Mouse (Mus musculus) cerebellum, adult 9-11 months (tissue): ENCODE data around the gene Hmga1b.
A peak's percentile ranks its signal among the peaks of the same experiment; 100 is the strongest.
"Not testable (repeated sequence)": the region's sequence is repeated elsewhere in the genome, so short reads cannot be mapped to it uniquely, and the experiment has no call there.

Source experiments
- DNase-seq: peaks from one replicate; pipeline ENCODE4 v3.0.0; 2022

The Hmga1b gene

DNA sequence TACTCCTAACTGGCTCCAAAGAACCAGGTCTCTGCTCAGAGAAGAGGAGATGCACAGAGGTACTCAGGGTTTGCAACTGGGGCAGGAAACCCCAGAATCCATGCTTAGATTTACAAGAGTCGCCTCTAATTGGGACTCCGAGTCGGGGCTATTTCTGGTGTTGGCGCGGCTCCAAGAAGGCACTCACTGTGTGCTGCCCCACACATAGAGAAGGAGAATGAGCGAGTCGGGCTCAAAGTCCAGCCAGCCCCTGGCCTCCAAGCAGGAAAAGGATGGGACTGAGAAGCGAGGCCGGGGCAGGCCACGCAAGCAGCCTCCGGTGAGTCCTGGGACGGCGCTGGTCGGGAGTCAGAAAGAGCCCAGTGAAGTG, at the start of gene Hmga1b:
Hmga1b (plus strand) TSS at position 123 of the 370 bp plus-strand sequence.
- DNase-seq, result not testable (repeated sequence)

DNA sequence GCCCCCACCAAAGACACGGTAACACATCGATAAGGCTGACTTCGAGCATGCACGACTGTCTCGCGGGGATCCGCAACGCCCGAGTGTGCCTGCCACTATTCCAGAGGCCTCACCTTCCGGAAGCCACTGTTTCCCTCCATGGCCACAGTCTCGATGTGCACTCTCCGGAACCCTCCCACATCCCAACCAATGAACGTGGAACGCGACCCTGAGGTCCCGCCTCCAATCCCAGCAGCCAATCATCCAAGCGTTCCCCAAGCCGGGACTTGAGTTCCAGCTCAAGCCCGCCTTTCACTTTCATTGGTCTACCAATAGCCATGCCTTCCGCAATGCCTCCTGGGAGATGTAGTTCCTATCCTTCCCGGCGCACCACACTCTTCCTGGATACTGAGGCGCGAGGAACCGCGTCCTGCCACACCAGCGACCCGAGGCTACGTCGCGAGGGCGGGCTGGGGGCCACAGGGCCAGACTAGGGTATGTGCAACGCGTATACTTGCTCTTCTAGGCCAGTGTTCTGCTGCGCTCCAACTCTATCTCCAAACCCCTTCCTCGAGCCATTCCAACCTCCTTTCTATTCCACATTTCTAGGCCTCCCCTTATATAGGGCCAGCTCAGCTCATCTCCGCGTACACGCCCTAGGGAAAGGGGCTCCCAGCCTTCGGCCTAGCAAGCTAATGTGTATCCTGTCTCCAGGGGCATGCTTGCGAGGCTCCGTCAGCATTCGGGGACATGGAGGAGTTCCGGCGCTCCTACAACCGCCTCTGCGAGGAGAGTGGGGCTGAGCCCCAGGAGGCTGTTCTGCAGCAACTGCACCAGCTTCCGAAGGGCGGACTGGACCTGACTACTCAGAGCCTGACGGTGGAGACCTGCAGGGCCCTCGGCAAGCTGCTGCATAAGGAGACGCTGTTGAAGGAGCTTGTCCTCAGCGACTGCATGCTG, 48.7 kb upstream of the Hmga1b start, which contains the start of the genes Cenpx and Lrrc45:
Cenpx (minus strand) TSS at position 159 of the 939 bp plus-strand sequence.
Lrrc45 (plus strand) TSS at position 346 of the 939 bp plus-strand sequence.
- peak; percentile 98 for DNase-seq

DNA sequence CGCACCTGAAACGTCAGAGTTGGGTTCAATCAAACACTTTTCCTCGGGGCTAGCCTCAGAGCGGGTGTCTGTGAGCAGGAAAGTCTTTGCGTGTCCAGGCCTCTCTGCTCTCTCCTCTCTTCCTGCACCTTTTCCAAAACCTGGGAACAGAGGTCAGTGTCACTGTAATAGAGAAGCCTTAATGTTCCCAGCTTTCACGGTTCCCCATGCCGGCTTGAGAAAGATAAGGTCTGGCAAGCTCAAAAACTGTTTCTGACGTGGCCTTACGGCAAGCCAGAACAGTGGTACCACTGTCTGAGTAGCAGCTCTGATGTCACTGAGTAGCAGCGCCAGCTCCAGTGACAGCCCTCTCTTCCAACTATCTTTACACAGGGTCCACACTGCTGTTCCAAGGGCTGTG, 48.0 kb upstream of the Hmga1b start:
- peak; percentile 57 for DNase-seq

DNA sequence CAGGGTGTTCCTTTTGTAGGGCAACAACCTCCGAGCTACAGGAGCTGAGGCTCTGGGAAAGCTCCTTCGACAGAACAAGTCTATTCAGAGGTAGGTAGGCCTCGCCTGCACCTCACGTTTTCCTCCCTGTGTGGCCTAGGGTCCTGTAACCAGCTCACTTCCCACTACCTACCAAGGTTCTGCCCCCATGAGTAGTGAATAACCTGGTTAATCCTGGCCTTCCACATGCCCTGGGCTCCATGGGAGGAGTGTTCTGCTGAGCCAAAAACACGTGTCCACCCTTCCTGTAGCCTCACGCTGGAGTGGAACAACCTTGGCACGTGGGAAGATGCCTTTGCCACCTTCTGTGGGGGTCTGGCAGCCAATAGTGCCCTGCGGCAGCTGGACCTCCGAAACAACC, 47.5 kb upstream of the Hmga1b start:
- peak; percentile 51 for DNase-seq

DNA sequence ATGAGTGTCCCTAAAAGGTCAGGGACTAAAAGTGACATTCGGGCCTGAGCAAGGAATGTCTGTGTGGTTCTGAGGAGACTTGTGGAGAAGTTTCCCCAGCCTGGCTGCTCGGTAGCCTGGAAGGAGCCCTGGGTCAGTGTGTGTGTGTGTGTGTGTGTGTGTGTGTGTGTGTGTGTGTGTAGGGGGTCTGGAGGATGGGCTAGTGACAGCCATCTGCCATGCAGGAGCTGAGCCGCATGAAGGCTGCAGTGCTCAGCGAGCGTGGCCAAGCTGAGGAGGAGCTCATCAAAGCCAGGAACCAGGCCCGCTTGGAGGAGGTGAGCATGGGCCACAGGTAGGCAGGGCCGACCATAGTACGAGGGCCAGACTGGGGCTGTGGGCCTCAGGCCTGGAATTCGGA, 43.4 kb upstream of the Hmga1b start:
- DNase-seq, result peak; percentile 24

DNA sequence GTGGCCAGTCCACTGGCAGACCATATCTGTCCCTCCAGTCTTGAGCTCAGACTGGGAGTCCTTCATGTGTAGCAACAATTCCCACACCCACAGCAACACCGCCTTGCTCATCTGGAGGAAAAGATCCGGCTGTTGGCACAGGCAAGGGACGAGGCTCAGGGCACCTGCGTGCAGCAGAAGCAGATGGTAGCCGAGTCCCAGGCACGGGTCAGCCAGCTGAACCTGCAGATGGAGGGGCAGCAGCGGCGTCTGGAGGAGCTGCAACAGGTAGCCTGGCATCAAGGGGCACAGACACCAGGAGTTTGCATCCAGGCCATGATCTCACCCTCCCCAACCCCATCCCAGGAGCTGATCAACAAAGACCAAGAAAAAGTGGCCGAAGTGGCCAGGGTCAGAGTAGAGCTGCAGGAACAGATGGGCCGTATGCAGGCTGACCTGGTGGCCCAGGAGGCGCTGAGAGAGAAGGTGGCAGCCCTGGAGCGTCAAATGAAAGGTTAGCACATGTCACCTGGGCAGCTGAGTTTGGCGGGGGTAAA, 42.7 kb upstream of the Hmga1b start:
- peak; percentile 57 for DNase-seq

DNA sequence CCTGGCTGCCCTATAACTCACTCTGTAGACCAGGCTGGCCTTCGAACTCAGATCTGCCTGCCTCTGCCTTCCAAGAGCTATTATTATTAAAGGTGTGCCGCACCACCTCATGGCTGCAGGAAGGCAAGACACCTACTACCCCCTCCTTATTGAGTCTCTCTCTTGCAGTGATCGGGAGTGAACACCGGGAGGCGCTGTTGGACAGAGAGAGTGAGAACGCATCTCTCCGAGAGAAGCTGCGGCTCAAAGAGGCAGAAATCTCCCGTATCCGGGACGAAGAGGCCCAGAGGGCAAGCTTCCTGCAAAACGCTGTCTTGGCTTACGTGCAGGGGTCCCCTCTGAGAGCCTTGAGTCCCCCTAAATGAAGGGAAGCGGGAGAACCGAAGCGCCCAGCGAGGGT, 42.1 kb upstream of the Hmga1b start:
- DNase-seq, result peak; percentile 91

DNA sequence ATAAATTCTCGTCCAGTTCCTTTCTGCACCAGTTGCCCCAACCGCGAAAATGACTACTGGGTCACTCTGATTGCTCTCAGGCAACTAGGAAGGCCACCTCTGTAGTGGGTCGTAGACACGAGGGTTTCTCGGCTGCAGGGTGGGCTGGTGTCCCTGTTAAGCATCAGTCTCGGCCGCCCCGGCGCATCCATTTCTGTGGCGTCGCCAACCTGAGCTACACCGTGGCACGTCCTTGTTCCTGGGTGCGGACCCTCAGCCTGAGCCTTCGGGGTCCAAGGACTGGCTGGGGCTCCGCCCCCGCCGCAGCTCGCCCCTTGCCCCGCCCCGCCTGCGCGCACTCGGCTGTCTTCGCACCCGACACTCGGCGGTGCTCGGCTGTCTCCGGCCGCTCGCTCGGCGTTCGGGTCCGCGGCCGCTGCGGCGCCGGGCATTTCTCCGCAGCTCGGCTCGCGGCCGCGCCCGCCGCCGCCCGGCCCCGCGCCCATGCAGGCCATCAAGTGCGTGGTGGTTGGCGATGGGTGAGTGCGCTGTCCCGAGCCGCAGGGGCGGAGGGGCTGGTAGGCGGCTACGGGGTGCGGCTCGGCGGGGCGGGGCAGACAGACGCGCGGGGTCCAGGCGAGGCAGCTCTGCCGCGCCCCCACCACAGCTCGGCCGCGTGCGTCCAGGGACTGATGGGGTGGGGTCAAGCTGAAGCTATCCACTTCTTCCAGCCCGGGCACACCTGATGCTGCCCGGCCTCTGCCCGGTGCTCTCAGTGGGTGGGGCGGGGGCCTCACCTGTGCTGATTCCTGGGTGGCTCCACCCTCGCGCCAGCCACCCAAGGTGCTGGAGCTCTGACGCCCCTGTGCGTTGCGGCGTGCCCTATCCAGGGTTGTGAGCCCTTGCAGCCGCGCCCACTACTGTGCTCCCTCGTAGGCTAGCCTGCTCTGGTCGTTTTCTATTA, 41.2 kb upstream of the Hmga1b start, which contains the start of gene Rac3:
Rac3 (plus strand) TSS at position 347 of the 943 bp plus-strand sequence.
- peak; percentile 79 for DNase-seq

DNA sequence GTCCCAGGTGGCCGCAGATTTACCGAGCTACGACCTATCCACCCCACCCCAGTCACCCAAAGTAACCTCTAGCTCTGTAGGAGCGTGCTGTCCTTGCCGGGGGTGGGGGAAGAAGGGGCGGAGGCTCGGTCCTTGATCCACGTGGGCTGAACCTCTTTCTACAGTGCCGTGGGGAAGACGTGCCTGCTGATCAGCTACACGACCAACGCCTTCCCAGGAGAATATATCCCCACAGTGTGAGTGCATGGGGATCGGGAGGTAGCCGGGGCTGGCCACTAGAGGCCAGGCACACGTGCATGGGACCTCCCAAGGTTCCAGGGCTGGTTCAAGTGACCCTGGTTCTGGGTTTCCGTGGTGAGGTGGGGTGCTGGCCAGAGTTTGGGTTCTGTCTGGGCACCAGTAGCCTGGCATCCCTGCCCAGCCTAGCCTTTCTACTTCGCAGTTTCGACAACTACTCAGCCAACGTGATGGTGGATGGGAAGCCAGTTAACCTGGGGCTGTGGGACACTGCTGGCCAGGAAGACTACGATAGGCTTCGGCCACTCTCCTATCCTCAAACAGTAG, 40.4 kb upstream of the Hmga1b start:
- DNase-seq, result no peak

DNA sequence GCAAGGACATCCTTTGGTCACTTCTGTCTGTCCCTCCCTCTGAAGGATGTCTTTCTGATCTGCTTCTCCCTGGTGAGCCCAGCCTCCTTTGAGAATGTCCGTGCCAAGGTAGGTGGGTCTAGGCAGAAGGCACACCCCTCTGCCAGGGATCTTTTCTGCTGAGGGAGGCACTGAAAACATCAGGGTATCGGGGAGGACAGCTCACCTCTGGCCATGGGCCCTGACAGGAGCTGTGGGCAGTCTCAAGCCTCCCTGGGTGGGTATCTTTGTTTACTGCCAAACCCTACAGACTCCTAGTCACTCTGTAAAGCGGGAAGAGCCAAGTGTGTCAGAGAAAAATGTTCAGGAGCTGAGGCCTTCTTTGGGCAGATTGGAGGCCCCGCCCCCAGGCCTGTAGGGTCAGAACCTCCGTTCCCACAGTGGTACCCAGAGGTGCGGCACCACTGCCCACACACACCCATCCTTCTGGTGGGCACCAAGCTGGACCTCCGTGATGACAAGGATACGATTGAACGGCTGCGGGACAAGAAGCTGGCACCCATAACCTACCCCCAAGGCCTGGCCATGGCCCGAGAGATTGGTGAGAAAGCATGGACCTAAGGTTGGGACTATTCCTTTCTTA, 39.7 kb upstream of the Hmga1b start:
- peak; percentile 49 for DNase-seq

DNA sequence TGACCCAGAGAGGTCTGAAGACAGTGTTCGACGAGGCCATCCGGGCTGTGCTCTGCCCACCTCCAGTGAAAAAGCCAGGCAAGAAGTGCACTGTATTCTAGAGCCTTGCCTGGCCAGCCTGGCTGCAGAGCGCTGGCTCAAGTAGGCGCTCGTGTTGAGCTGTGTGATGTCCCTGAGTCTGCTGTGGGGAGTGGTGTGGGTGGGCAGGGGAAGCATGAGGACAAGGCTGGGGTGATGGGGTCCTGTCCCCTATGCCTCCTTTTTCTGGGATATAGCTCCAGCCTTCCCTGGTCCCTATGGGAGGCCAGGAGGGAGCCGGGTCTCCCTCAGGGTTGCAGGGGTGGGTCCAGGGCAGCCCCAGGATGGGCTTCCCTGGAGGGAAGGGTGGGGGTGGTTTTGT, 39.1 kb upstream of the Hmga1b start:
- DNase-seq, result no peak

DNA sequence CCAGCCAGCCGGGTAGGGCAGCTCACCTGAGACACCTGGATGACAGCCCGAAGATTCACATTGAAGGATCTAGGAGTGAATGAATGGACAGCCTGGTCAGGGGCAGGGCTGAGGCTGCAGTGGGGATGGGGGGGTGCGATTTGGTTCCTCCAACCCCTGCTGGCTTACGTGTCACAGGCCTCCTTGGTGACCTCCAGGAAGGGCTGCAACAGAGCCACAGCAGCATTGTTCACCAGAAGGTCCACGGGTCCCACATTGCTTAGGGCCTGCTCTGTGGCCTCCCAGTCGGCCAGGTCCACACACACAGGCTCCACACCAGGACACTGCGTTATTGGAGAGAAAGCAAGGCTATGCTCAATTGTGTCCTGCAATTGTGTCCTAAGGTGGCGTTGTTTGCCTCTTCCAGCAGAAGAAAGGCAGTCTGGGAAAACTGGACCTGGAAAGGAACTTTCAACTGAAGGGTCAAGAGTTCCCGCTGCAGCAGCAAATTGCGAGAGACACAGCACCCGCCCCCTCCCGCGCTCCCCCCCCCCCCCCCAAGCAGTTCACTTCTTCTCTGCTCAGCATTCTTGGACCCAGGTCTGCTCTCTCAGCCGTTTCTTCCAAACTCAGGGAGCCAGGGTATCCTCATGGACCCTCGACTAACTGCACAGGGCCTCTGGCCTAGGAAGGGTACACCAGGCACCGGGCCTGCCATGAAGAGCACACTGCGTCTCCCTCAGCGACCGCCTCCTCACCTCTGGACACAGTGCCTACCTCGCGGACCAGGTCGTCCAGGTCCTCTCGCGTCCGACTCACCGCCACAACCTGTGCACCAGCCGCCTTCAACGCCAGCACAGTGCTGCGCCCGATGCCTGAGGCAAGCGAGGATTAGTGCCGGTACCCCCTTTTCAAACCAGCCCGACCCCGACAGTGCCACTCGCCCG, 36.1 kb upstream of the Hmga1b start:
- peak; percentile 22 for DNase-seq

DNA sequence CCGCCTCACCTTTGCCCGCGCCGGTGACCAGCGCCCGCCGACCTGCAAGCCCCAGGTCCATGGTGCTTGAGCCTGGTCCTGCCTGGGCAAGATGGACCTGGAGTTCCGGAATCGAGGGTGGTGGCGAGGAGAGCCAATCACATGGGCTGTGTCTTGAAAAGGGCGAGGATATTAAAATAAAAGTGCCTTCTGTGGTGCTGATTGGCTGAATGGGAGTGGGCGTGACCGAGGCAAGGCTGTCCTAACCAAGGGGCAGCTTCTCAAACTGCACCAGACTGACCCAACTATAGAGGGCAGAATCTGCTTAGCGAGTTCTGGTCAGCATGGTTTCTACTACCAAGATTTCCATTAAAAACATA, 35.4 kb upstream of the Hmga1b start, which contains the start of gene Dcxr:
Dcxr (minus strand) TSS at position 113 of the 359 bp plus-strand sequence.
- peak; percentile 88 for DNase-seq

DNA sequence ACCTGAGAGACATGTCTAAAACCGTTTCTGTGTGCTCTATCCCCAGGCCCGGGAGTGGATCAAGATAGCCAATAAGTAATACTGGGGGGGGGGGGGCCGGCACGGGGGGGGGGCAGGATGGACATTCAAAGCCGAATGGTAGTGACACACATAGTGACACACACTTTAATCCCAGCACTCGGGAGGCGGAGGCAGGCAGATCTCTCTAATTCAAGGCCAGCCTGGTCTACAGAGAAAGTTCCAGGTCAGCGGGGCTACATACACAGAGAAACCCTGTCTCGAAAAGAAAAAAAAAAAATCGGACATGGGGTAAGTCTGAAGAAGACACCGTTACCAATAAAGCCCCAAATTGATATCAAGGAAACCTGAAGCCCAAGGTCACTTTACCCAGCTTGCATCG, 35.0 kb upstream of the Hmga1b start:
- DNase-seq, result peak; percentile 11

DNA sequence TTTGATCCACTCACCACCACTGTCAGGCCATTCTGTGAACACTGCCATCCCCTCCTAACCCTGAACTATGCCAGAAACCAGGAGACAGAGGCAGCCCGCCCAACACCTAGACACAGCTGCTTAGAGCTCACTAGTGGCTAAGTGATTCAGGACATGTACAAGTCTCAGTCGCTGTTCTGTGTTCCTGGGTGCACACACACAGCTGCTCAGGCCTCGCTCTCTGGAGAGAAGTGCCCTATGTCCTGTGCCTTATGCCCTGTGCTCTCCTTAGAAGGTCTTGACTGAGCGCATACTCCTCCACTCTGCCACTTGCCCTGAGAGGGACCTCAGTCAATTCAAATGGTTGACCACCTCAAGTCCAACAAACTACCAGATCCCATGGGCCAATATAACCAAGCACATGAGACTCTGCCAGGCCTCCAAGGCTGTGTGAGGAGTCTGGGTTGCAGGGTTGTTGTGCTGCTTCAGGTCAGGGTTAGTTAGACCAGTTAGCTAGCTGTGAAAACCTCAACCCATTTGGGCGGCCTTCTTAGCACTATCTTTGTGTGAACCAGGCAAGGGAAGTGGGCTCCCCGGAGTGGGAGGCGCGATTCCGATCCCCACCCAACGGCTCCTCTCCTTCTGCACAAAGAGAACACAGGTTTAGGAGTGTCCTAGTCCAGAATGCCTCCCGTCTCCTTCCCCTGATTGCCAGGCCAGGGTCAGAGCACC, 33.9 kb upstream of the Hmga1b start:
- DNase-seq, result peak; percentile 9

DNA sequence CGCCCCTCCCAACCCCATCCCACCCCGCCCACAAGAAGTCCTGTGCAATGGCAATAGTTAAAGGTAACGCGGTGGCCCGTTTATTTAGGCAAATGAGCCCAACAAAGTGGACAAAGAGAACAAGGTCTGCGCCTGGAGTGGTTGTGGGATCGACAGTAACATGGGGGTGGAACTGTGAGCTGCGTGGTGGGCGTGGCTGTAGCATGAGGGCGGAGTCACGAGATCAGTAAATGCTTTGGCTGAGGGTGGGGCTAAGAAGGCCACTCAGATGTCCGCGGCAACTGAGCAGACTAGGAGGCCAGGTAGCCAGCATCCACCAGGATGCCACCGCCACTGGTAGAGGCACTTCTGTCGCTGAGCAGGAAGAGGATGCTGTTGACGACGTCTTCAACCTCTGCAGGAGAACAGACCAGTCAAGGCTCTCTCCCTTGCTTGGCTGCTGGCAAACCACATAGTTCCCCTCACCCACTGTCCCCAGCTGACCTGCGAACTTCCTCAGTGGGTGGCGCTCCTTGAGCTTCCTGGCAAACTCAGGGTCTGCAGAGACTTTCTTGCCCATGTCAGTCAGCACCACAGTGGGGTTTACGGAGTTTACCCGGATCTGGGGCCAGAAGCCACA, 33.1 kb upstream of the Hmga1b start:
- DNase-seq, result peak; percentile 30

DNA sequence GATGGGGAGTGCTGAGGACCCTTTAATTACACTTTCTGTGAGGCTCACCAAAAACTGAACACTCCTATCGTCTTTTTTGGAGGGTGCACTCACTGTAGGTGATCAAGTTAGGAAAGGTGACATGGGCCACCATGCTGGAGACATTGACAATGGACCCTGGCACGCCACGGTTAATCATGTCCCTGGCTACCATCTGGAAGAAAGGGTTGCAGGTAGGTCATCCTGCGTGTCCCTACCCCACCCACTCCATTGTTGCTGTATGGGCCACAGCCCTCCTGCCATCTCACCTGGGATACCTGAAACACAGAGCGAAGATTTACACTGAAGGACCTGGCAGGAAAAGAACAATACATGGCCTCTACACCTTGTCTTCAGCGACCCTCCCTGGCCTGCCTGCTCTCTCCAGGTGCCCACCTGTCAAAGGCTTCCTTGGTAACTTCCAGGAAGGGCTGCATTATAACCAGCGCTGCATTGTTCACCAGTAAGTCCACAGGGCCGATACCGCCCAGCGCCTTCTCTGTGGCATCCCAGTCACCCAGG, 32.2 kb upstream of the Hmga1b start:
- DNase-seq, result no peak

DNA sequence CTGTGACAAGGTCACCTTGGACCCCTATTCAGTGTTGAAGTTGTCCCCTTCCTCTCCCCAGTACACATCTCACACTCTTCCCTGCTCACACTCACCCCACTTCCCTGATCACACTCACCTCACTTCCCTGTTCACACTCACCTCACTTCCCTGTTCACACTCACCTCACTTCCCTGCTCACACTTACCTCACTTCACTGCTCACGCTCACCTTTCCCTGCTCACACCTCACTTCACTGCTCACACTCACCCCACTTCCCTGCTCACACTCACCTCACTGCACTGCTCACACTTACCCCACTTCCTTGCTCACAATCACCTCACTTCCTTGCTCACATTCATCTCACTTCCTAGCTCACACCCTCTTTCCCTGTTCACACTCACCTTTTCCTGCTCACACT, 31.2 kb upstream of the Hmga1b start:
- DNase-seq, result no peak

DNA sequence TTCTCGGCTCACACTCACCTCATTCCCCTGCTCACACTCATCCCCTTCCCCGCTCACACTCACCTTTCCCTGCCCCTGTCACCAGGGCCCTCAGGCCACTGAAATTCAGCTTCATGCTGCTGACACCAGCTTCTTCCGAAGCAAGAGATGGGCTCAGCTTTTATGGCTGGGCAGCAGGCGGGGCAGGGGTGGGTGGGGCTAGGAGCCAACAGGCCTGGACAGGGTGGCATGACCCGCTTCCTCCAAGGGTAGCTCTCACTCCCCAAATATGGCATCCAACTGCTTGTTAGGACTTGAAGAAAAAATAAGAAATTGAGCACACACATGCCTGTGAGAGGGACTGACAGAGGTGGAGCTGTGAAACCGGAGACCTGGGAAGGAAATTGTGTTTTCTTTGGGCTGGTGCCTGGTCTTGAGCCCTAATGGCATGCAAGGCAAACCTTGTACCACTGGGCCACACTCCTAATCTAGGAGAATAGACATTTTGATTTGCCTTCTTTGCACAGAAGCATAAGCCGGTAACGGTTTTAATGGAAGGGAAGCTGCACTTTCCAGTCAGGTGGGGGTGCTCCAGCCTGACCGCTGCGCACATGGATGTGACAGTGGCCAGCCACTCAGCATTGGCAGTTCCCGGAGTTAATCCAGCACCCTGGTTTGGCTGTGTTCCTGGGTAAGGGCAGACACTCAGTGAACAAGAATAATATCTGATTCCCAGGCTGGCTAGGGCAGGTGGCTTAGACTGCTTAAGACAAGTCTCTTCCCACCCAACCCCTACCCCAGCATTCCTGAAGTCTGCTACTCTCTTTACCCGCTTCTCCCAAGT, 30.5 kb upstream of the Hmga1b start, which contains the start of gene Cbr2:
Cbr2 (minus strand) TSS at position 257 of the 823 bp plus-strand sequence.
- DNase-seq, result no peak
